Mouse (Mus musculus): ENCODE data around the gene 4931414P19Rik.
"Not testable (repeated sequence)": the region's sequence is repeated elsewhere in the genome, so short reads cannot be mapped to it uniquely, and the experiment has no call there.

4931414P19Rik gene

GRCm38 (mm10) chr14:54628103-54628502, 22.3 kb upstream of the 4931414P19Rik start:
- DNase-seq (ENCODE audit: low read depth, low spot score), result no peak

DNA sequence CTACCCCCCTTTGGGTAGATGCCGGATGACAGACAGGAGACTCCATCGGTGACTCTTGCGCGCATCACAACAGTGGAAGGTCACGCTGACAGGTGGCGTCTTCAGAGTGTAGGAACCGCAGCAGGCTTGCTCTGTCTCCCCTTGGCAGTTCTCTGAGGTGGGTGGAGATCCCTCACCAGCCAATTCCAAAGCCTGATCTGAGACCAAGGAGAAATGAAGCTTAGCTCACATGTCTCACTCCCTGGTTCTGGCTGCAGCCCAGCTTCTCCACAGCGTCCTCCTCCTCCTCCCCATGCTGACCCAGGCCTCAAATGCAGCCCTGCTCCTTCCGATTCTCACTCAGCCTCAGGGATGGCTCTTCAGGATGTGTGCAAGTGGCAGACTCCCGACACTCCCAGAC, 19.2 kb upstream of the 4931414P19Rik start:
- no peak for DNase-seq (ENCODE audit: low read depth, low spot score)

GRCm38 (mm10) chr14:54623334-54623733, 17.5 kb upstream of the 4931414P19Rik start:
- no peak for DNase-seq (ENCODE audit: low read depth, low spot score)

GRCm38 (mm10) chr14:54621133-54621532, 15.3 kb upstream of the 4931414P19Rik start, which contains the start of gene Psmb11:
Gene Psmb11 (plus strand): TSS chr14:54621433.
- no peak for DNase-seq (ENCODE audit: low read depth, low spot score)

GRCm38 (mm10) chr14:54617897-54618365, 12.1 kb upstream of the 4931414P19Rik start, which contains the start of gene Psmb5:
Gene Psmb5 (minus strand): TSS chr14:54618022.
- peak; percentile 95 for DNase-seq (ENCODE audit: low read depth, low spot score)

DNA sequence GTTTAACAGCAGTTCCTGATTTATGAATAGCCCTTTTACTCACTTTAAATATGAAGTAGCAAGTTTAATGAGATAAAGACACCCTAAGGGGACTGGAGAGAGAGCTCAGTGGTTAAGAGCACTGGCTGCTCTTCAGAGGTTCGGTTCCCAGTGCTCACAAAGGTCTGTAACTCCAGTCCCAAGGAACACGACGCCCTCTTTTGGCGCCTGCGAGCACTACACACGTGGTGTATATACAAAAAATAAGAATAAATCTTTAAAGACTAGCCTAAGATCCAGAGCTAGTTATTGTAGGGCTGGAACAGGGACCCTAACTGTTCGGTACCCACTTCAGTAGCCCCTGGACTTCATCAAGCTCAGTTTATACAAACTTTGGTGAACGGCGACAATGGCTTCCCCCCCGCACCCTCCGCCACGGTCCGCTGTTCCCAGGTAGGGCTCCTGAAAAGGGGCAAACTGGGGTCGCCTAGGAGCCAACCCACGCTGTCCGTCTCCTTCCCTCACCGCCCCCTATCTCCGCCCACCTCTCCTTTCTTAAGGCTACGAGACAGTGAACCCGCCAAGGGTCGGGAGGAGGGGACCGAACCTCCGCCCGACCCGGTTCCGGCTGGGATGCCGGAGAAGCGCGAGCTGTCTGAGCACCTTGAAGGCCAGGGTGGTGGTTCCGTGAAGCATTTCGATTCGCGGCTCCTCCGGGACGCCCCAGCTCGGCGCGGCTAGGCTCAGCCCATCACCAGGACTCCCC, 11.5 kb upstream of the 4931414P19Rik start:
- peak; percentile 84 for DNase-seq (ENCODE audit: low read depth, low spot score)

DNA sequence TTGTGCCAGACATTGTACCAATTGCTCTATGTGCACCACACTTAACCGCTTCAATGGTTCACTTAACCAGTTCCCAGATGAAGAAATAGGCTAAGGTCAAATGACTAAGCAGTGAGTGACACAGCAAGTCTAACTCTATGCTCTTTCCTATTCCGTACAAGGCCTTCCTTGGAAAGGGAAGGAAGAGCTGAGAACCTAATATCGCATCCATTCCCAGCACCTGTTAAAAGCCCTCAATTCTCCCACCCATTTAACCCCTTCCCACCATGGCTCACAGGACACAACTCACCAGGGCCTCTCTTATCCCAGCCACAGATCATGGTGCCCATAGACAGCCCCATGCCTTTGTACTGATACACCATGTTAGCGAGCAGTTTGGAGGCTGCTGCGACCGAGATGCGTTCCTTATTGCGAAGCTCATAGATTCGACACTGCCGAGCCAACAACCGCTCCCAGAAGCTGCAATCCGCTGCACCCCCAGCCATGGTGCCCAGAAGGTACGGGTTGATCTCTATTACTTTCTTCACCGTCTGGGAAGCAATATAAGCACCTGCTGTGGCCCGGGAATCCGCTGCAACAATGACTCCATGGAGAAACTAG, 10.5 kb upstream of the 4931414P19Rik start:
- DNase-seq (ENCODE audit: low read depth, low spot score), result no peak

GRCm38 (mm10) chr14:54614130-54614529, 8.3 kb upstream of the 4931414P19Rik start:
- DNase-seq (ENCODE audit: low read depth, low spot score), result not testable (repeated sequence)

DNA sequence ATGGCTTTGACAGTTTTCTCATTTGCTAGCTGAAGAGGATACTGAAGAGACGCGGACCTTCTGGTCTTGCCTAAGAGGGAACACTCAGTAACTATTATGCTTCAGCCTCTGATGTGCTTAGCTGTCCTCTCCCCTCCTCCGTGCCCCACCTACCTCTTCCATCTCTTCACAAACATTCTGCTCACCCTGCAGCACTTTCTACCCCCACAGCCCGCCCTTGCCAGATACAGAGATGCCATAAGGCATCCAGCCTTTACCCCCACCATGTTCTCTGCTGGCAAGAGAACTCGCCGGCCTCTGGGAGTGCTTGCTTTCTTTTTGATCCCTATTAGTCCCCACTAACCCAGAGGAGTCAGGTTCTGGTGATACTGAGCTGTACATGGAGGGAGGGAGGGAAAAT, 4.9 kb upstream of the 4931414P19Rik start:
- no peak for DNase-seq (ENCODE audit: low read depth, low spot score)

- peak; percentile 85 for DNase-seq (ENCODE audit: low read depth, low spot score)
These were observed 4.2 kb upstream of the 4931414P19Rik start for GRCm38 (mm10) chr14:54609962-54610361.

DNA sequence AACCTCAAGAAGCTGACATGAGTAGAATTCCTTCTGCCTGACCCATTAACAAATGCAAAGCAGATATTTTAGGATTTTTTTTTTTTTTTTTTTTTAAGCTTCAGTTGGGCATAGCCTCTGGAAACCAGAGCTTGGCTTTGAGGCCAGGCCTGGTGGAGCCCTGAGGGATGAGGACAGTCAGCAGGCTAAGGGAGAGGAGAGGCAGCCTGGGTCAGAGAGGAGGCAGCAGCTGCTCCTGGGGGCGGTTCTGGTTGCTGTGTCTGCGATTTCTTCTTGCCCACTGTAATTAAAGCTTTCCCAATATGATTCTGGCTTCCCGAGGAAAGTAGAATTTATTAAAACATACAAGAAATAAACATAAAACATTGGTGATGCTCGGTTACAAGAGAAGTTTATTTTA, 3.5 kb upstream of the 4931414P19Rik start:
- DNase-seq (ENCODE audit: low read depth, low spot score), result no peak

- DNase-seq (ENCODE audit: low read depth, low spot score), result no peak
These were observed 1.4 kb upstream of the 4931414P19Rik start for GRCm38 (mm10) chr14:54607226-54607625.

DNA sequence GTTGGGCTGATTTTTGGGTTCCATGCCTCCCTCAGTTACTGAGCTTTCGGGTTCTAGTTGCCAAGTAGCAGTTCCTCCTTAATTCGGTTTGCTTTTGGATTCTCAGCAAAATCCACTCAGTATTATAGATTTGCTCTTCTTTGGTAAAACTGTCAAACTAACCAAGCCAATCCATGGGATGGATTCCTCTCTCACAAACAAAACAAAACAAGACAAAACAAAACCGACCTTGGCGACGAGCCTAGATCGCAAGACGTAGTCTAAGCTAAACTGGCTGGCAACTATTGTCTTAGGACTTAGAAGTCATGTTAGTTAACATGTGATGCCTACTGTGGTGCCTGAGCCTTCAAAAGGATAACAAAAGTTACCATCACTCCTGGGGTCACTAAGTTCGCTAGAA, 2.1 kb downstream of the 4931414P19Rik start:
- no peak for DNase-seq (ENCODE audit: low read depth, low spot score)

DNA sequence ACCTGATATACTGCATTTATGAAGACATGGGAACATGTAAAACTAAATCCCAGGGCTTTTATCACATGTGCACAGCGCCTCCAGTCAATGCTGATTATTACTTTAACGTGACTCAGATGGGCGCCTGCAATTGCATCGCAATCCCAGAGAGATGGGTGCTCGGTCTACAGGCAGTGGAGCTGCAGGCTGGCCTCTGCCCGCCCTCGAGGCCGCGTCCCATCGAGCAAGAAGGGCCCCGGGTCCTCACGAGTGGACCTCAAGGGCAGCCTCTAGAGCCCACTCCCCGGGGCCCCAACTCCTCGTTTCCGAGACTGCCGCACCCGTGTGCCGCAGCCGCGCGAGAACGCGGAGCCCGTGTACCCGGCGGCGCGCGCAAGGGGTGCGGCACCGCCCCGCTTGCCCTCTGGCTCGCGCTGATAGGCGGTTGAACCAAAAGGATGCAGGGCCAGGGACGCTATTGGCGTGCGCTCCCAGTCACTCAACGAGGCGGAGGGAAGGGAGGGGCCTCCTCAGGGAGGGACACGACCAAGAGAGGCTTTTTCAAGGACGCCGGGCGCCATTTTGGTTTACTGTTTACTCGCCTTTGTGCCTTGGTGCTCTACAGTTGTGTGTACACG, 2.6 kb downstream of the 4931414P19Rik start:
- DNase-seq (ENCODE audit: low read depth, low spot score), result peak; percentile 99

- DNase-seq (ENCODE audit: low read depth, low spot score), result peak; percentile 32
These were observed 3.2 kb downstream of the 4931414P19Rik start for GRCm38 (mm10) chr14:54602613-54603012.

GRCm38 (mm10) chr14:54601601-54602000, 4.2 kb downstream of the 4931414P19Rik start:
- DNase-seq (ENCODE audit: low read depth, low spot score), result no peak

DNA sequence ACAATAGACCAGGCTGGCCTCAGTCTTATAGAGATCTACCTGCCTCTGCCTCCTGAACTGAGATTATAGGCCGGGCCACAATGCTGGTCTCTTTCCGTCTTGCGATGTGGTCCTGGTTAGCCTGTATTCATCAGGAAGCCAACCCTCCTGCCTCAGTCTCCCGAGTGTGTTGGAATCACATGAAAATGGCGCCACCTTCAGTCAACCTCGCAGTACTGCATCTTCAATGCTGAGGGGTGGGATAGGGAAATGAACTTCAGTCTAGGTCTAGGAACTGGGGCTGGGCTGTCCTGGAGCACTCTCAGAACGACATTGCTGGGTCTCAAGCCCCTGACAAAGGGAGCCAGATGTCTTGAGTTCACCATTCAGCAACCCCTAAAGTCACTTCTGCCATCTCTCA, 8.7 kb downstream of the 4931414P19Rik start:
- peak; percentile 87 for DNase-seq (ENCODE audit: low read depth, low spot score)

DNA sequence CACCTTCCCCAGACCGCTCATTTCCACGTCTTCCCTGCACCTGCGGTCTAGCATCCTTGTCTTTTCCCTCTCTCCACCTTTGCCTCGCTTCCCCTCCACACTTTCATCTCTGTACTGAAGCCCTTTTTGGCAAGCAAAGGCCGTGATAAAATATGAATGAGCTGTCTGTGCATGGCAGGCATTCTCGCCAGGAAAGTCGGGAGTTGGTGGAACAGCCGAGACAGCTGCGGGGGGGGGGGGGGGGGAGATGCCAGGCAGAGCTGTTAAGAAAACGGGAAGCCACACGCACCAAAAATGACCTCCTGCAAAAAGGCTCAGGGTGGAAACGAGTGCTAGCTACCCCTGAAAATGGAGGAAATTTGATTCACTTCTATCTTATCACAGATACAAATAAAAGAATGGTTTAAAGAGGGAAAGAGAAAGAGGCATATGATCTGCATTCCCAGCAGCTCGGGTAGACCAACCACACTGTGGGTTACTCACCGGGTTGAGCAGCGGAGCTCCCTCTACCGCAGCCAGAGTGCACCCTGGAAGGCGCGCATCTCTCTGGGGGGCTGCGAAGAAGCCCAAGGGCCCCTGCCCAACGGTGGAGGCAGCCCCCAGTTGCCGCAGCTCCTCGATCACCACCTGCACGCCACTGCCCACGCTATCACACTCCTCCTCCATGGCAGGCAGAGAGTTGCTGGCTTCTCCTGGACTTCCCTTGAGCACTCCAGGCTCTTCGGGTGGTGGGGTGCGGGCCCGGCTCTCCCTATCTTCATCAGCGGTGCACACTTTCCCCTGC, 11.0 kb downstream of the 4931414P19Rik start:
- no peak for DNase-seq (ENCODE audit: low read depth, low spot score)

- DNase-seq (ENCODE audit: low read depth, low spot score), result peak; percentile 73
These were observed 11.7 kb downstream of the 4931414P19Rik start for GRCm38 (mm10) chr14:54594055-54594454.

DNA sequence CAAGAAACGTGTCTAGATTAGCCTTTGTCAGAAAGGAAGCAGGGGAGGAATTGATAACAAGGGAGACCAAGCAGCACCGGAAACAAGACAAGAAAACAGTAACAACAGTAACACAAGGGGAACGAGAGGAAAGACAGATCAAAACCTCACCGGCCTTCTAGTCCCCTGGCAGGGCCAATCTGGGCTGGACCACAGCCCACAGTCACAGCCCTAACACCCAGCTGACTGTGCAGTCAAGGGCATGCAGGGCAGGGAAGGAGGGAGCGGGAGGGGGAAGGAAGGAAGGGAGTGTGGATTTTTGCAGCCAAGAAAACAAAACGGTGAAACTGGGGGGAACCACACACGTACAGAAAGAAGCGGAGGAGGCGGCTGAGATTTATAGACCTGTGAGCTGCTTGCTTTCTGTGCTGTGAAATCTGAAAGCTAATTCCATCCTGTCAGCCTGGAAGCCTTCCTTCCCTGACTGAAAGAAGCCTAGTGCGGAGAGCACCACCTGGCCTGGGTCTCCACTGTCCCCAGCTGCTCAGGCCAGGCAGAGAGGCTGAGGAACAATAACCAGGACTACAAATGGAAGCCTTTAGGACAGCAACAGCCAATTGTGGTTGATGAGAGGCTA, 13.4 kb downstream of the 4931414P19Rik start:
- DNase-seq (ENCODE audit: low read depth, low spot score), result no peak

DNA sequence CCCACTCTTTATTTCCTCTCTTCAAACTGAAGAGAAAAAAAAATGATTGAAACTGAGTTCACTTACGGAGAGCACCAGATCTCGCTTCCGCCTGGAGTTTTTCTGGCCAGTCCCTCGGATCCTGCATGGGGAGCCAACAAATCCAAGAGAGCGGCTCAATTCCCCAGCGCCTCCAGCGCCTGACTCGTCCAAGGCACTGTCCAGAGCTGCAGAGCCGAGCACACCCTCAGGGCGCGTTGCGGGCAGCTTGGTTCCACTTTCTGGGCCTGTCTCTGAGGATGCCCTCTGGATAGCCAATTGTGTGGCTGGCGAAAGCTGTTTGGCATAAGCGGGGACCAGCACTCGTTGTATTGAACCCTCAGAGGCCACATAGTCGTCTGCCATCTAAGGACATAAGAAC, 14.7 kb downstream of the 4931414P19Rik start:
- DNase-seq (ENCODE audit: low read depth, low spot score), result peak; percentile 58
